Mouse (Mus musculus) midbrain, embryonic 11.5 days (tissue): ENCODE results near the gene Atl1. TPM values are rescaled to one million over a fixed set of nuclear protein-coding genes. Genes with fewer than 3 reads are reported as not detected.

Experiments
- ATAC-seq: fragments of 200-750 bp; cut with Nextera tagmentation; 2 replicates; pipeline ENCODE4 v1.8.0; 2017; ENCODE audit warnings: moderate TSS enrichment, moderate library complexity; ENCODE audit not compliant: low FRiP score
- DNase-seq: peaks from one replicate; pipeline ENCODE4 v3.0.0; 2015; ENCODE audit warnings: low spot score; ENCODE audit errors: missing footprints
- H3K27ac ChIP-seq: fragments of 300-500 bp; sonication (generic); 2 replicates; pipeline ENCODE4 v1.5.1; 2014; ENCODE audit warnings: low read depth, low read length
- H3K27me3 ChIP-seq: fragments of 300-500 bp; sonication (generic); 2 replicates; pipeline ENCODE4 v1.6.1; 2014; ENCODE audit warnings: mild to moderate bottlenecking, low read length, moderate library complexity, mixed read lengths; ENCODE audit not compliant: control insufficient read depth, insufficient read depth
- H3K36me3 ChIP-seq: fragments of 300-500 bp; sonication (generic); 2 replicates; pipeline ENCODE4 v1.6.1; 2014; ENCODE audit warnings: mild to moderate bottlenecking, low read length, moderate library complexity, mixed read lengths; ENCODE audit not compliant: control insufficient read depth, insufficient read depth
- H3K4me1 ChIP-seq: fragments of 300-500 bp; sonication (generic); 2 replicates; pipeline ENCODE4 v1.6.1; 2014; ENCODE audit warnings: low read length; ENCODE audit not compliant: control insufficient read depth, insufficient read depth
- H3K4me2 ChIP-seq: fragments of 300-500 bp; sonication (generic); 2 replicates; pipeline ENCODE4 v1.6.1; 2014; ENCODE audit warnings: mild to moderate bottlenecking, moderate library complexity
- H3K4me3 ChIP-seq: fragments of 300-500 bp; sonication (generic); 2 replicates; pipeline ENCODE4 v1.5.1; 2014; ENCODE audit warnings: low read depth, low read length
- H3K9ac ChIP-seq: fragments of 300-500 bp; sonication (generic); 2 replicates; pipeline ENCODE4 v1.6.1; 2014; ENCODE audit warnings: low read length
- H3K9me3 ChIP-seq: fragments of 300-500 bp; sonication (generic); 2 replicates; pipeline ENCODE4 v1.6.1; 2016; ENCODE audit warnings: low read length; ENCODE audit not compliant: control insufficient read depth
- WGBS: fragments of 180-500 bp; shearing (Covaris S2); extraction: QIAGEN DNeasy Blood & Tissue Kit; methylation state at CpG from one replicate; pipeline ENCODE4 v1.1.7; 2014; 5-methylcytosine and 5-hydroxymethylcytosine counted together
- polyA plus RNA-seq: library from polyadenylated mRNA; unstranded; fragments of >200 nt; fragmentation: Nextera tagmentation; extraction: Ambion mirVana; gene quantifications from 2 replicates; pipeline ENCODE4 v1.2.1, GENCODE M21; 2014

Atl1 gene
- polyA plus RNA-seq, 1 experiment from 2014 or later = 57.4 TPM

- H3K4me2 ChIP-seq = no peak overlapping the region
- no peak overlapping the region for H3K9ac ChIP-seq
- H3K27ac ChIP-seq = no peak overlapping the region
- no peaks in the 10 kb centered on the region for H3K4me1 ChIP-seq
- H3K36me3 ChIP-seq = peaks cover 5% of the 10 kb centered on the region; the same call in 1 of the 2 replicates
- H3K27me3 ChIP-seq = no peaks in the 10 kb centered on the region
- DNase-seq (no peak), ATAC-seq (no peak)
- no peak overlapping the region for H3K4me3 ChIP-seq
- 89% methylated on average over 6 of the region's 6 CpGs for WGBS
- no peaks in the 10 kb centered on the region for H3K9me3 ChIP-seq
Observed at GRCm38 (mm10) chr12:69976688-69977087, 84.3 kb downstream of the Atl1 start.

GRCm38 (mm10) chr12:69977376-69977998 lies 85.1 kb downstream of the Atl1 start:
- WGBS = 88% methylated on average over 9 of the region's 9 CpGs
- DNase-seq = no peak
- H3K36me3 ChIP-seq = 0 out of 2 replicates have a peak, but pooled peaks cover 2% of the 10 kb centered on the region

GRCm38 (mm10) chr12:69982874-69983273 lies 90.5 kb downstream of the Atl1 start:
- Histone ChIP-seq H3K9me3 (no peaks in the 10 kb centered on the region), H3K36me3 (0 out of 2 replicates have a peak, but pooled peaks cover 2% of the 10 kb centered on the region), H3K4me1 (peaks cover 6% of the 10 kb centered on the region), H3K4me2 (no peak overlapping the region), H3K27ac (no peak overlapping the region), H3K27me3 (no peaks in the 10 kb centered on the region), H3K4me3 (no peak overlapping the region), H3K9ac (no peak overlapping the region)
- peak; percentile 28 for DNase-seq
- ATAC-seq = no peak
- 74% methylated on average over 5 of the region's 5 CpGs for WGBS

More at GRCm38 (mm10) chr12:69977376-69977998, 85.1 kb downstream of the Atl1 start:
- no peak overlapping the region for H3K4me2 ChIP-seq
- H3K4me3 ChIP-seq = no peak overlapping the region
- H3K27me3 ChIP-seq = no peaks in the 10 kb centered on the region
- H3K9ac ChIP-seq = no peak overlapping the region
- no peaks in the 10 kb centered on the region for H3K4me1 ChIP-seq
- H3K27ac ChIP-seq = no peak overlapping the region
- no peak for ATAC-seq
- no peaks in the 10 kb centered on the region for H3K9me3 ChIP-seq

- ATAC-seq (no peak), DNase-seq (no peak)
- H3K27me3 ChIP-seq = no peaks in the 10 kb centered on the region
- H3K27ac ChIP-seq = no peak overlapping the region
- peak overlapping the region; percentile 89 for H3K9ac ChIP-seq
- H3K4me1 ChIP-seq = peaks cover 6% of the 10 kb centered on the region
- H3K4me3 ChIP-seq = peak overlapping the region; percentile 92
- no peaks in the 10 kb centered on the region for H3K9me3 ChIP-seq
- 0 out of 2 replicates have a peak, but pooled peaks cover under 1% of the 10 kb centered on the region for H3K36me3 ChIP-seq
- 42% methylated on average over 4 of the region's 4 CpGs for WGBS
- peak overlapping the region; percentile 72 for H3K4me2 ChIP-seq
Observed at GRCm38 (mm10) chr12:69985546-69985945, 93.1 kb downstream of the Atl1 start.

- Histone ChIP-seq H3K9me3 (no peaks in the 10 kb centered on the region), H3K4me1 (peaks cover 6% of the 10 kb centered on the region), H3K27ac (peak overlapping the region; percentile 84), H3K4me3 (peak overlapping the region; percentile 92), H3K36me3 (no peaks in the 10 kb centered on the region), H3K9ac (peak overlapping the region; percentile 89), H3K4me2 (peak overlapping the region; percentile 72), H3K27me3 (no peaks in the 10 kb centered on the region)
- DNase-seq = peak; percentile 96
- under 1% methylated on average over 35 of the region's 36 CpGs for WGBS
- ATAC-seq = peak; percentile 61; the same call in 1 of the 2 replicates
Observed at GRCm38 (mm10) chr12:69986241-69986762, 93.9 kb downstream of the Atl1 start.

GRCm38 (mm10) chr12:69986786-69987497 lies 94.5 kb downstream of the Atl1 start, which contains the start of gene Sav1:
Gene Sav1 (minus strand): TSS chr12:69987002.
- ATAC-seq (peak; percentile 96), DNase-seq (peak; percentile 98)
- no peaks in the 10 kb centered on the region for H3K9me3 ChIP-seq
- H3K4me3 ChIP-seq = peak within 1 kb of the TSS; percentile 92
- peaks cover 6% of the 10 kb centered on the region for H3K4me1 ChIP-seq
- WGBS = under 1% methylated on average over 85 of the region's 102 CpGs
- no peaks in the 10 kb centered on the region for H3K27me3 ChIP-seq
- H3K9ac ChIP-seq = peak within 1 kb of the TSS; percentile 89
- H3K36me3 ChIP-seq = no peaks in the 10 kb centered on the region
- peak within 1 kb of the TSS; percentile 84 for H3K27ac ChIP-seq
- peak within 1 kb of the TSS; percentile 72 for H3K4me2 ChIP-seq

GRCm38 (mm10) chr12:69995382-69995781 lies 103.0 kb downstream of the Atl1 start:
- ATAC-seq = no peak
- H3K4me2 ChIP-seq = no peak overlapping the region
- H3K9me3 ChIP-seq = no peaks in the 10 kb centered on the region
- no peaks in the 10 kb centered on the region for H3K4me1 ChIP-seq
- no peak overlapping the region for H3K9ac ChIP-seq
- no peak overlapping the region for H3K27ac ChIP-seq
- no peak overlapping the region for H3K4me3 ChIP-seq
- 81% methylated on average over 3 of the region's 3 CpGs for WGBS
- H3K27me3 ChIP-seq = no peaks in the 10 kb centered on the region
- DNase-seq = peak; percentile 56
- no peaks in the 10 kb centered on the region for H3K36me3 ChIP-seq

- no peaks in the 10 kb centered on the region for H3K36me3 ChIP-seq
- no peak for DNase-seq
- no peak overlapping the region for H3K4me3 ChIP-seq
- H3K4me2 ChIP-seq = no peak overlapping the region
- no peaks in the 10 kb centered on the region for H3K9me3 ChIP-seq
- no peaks in the 10 kb centered on the region for H3K4me1 ChIP-seq
- ATAC-seq = no peak
- H3K27ac ChIP-seq = no peak overlapping the region
- no peaks in the 10 kb centered on the region for H3K27me3 ChIP-seq
- no peak overlapping the region for H3K9ac ChIP-seq
- 88% methylated on average over 13 of the region's 13 CpGs for WGBS
Observed at GRCm38 (mm10) chr12:69998186-69998983, 106.0 kb downstream of the Atl1 start.
